Mouse (Mus musculus) left cerebral cortex, postnatal 10 days (tissue): ENCODE measurements around the gene Trp73. TPM values are rescaled to one million over a fixed set of nuclear protein-coding genes. Genes with fewer than 3 reads are reported as not detected.

Experiments
- DNase-seq, 2 experiments: peaks; one replicate each; pipeline ENCODE4 v3.0.0; 2021 to 2022; ENCODE audit warnings: low spot score in 2 of 2, mixed read lengths in 1 of 2; ENCODE audit errors: extremely low spot score in 1 of 2
- intact Hi-C: fragments of 180-260 bp; cut with DNase I; formaldehyde crosslinking; loops from one replicate; pipeline ENCODE4 v1.15.1; 2025
- total RNA-seq, 2 experiments: library from RNA; stranded (reverse); gene quantifications; 2 replicates each; pipeline ENCODE4 v1.2.3; 2021

The Trp73 gene
- total RNA-seq, 2 experiments from 2014 or later, result 1.0 to 1.6 TPM

DNA sequence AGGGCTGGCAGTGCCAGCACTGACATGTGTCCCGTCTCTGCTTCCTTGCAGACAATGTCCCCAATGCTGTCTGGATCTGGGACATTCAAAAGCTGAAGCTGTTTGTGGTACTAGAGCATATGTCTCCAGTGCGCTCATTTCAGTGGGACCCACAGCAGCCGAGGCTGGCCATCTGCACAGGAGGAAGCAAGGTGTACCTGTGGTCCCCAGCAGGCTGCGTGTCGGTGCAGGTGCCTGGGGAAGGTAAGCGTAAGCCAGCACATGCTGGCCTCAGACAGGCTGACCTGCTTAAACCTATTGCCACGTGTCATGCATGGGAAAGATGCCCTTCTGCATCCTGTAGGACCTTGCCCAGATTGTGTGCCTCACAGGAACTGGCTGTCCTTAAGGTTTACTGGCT is 16.0 kb upstream of the Trp73 start:
- intact Hi-C loops, result loop anchor here (5.0 kb wide), 1 partner anchor 89 kb away; no protein-coding TSS in a partner anchor
- peak in 1 of 2 experiments; percentile 20 for DNase-seq

DNA sequence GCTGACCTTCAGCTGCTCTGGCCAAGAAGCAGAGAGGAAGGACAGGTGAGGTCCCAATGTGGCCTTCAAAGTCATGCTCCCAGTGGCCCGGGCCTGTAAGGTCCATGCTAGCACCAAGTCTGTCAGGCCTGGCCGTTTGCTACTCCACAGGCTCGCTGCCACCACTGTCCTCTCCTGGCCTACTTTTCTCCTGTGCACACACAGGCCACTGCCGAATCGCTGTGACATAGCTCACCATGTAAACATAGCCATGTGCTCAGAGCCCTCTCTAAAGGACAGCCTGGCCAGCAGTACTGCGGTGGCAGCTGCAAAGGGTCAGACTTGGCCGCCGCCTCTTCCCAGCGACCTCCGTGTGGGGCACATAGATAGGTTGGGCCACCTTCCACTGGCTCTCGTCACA is 14.1 kb upstream of the Trp73 start:
- intact Hi-C loops, result no loop called here
- peak in 1 of 2 experiments; percentile 23 for DNase-seq

DNA sequence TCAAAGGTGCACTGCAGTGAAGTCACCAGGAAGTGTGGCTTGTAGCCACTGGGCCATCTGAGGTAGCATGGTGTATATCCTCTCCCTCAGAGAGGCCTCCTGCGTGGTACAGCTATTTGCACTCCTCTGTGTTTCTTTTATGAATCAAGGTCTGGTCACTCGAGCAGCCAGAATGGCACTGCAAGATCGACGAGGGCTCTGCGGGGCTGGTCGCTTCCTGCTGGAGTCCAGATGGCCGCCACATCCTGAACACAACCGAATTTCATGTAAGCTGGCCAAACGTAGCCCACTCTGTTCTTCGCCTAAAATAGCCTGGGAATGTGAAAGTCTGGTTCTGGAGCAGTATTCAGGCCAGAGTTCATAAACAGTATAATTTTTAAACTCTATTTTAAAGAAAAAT is 6.3 kb upstream of the Trp73 start:
- intact Hi-C loops, result no loop called here
- no peak for DNase-seq

DNA sequence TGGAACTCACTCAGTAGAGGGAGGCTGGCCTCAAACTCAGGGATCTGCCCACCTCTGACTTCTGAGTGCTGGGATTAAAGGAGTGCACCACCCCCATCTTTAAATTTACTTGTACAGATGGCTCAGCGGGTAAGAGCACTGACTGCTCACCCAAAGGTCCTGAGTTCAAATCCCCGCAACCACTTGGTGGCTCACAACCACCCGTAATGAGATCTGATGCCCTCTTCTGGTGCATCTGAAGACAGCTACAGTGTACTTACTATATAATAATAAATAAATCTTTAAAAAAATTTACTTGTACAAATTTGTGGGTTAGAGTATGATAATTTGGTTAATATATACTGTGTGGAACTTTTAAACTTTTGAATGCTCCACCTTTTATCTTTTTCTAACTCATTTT is 4.7 kb upstream of the Trp73 start:
- intact Hi-C loops, result loop anchor here (5.0 kb wide), 1 partner anchor 77 kb away; no protein-coding TSS in a partner anchor
- no peak for DNase-seq

DNA sequence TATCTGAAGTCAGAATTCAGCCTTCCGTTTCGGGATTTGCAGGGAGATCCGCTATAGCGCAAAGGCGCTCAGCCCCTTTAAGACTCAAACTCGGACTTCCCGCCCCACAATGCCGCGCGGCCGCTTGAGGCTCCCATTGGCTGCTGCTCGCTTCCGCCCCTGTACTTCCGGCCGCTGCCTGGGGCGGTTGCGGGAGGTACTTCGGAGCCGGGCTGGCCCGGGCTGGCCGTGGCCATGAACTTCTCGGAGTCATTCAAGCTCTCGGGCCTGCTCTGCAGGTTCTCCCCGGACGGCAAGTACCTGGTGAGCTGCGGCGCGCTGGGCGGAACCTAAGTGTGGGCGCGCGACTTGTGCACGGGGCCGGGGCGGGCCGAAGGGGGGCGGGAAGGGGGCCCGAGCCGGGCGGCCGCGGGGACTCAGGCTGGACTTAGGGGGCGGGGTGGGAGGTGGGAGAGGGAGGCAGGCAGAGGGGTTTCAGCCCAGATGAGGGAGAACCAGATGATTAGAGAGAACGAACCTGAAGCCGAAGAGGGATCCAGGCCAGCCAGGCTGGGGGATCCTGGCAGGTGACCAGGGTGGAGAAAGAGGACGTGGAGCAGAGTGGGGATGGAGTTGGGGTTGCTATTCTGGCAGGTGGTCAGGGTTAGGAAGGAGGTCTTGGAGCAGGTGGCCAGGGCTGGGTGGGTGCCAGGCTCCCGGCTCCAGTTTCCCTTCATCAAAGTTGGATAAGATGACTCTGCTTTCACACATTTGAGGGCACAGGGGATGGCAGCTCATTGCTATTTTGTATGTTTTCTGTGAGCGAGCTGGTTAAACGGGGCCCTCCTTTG is 2.4 kb upstream of the Trp73 start, which contains the start of gene Wrap73:
Gene Wrap73, plus strand, starts transcription at position 162 of the 830 bp plus-strand sequence.
- peak; percentile 79 to 94 for DNase-seq
- intact Hi-C loops, result loop anchor here (5.0 kb wide), 1 partner anchor 75 kb away; no protein-coding TSS in a partner anchor

DNA sequence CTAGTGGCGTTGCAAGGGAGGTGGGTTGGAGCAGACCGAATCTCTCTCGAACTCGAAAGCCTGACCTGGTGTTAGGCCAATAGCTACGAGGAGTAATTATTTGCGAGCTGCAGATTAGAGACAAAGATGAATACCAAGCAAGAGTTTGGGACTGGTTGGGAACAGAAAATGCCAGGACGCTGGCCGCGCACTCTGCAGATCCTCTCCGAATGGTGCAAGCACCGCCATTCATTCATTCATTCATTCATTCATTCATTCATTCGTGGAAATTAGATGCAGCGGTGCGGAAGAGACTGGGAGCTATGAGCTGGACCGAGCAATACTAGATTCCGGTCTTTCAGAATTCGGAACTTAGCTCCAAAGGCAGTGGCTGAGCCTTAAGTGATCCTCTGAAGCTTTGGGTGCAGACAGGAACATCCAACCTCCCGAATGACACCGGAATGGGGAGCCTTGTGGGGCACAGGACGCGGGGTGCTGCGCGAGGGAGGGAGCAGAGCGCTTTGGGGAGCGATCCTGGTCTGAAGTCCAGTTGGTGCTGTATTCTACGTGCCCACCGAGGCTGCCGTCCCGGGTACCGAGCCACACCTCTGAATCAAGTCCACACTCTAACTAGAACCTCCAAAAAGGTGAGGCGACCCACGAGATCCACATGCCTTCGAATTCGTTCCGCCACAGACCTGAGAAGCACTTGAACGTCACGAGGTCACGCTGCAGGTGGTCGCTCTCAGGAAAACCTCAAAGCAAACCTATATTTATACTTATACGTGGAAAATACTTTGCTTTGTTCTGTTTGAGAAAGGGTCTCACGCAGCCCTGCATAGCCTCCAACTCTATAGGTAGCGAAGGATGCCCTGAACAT is 1.2 kb upstream of the Trp73 start:
- DNase-seq, result no peak
- intact Hi-C loops, result loop anchor here (5.0 kb wide), 1 partner anchor 74 kb away; no protein-coding TSS in a partner anchor

DNA sequence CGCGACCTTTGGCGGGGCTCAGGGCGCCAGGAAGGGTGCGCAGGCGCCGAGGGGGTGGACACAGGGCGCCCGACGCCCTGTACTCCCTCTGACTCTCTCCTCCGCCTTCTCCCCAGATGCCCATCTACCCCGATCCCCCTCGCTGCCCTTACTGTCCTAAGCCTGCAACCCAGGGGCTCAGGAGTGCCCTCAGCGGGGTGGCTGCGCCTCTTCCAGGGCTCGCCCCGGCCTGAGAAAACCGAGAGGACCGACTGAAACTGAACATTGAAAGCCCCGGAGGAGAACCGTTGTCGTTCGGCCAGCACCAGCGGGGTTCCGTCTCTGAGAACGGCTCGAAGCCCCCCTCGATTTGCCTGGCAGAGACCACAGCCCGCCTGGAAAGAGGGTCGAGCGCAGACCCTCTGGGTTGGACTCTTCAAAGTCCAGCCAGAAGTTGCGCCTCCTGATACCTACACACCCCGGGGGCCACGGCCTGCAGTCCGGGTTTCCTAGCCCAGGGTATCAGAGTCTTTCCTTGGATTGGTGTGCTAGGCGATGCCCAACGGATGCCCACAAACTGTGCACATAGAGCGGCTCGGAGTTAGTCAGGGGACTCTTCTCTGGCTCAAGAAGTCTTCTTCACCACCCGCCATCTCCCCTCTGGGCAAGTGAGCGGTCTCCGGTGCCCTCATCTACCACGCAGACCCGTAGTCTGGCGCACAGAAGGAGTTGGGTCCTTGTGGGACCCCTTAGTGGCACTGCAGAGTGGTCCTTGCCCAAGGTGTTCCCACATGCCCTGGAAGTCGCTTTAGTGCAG is 403 bp upstream of the Trp73 start:
- DNase-seq, result no peak
- intact Hi-C loops, result loop anchor here (5.0 kb wide), 1 partner anchor 73 kb away; no protein-coding TSS in a partner anchor

DNA sequence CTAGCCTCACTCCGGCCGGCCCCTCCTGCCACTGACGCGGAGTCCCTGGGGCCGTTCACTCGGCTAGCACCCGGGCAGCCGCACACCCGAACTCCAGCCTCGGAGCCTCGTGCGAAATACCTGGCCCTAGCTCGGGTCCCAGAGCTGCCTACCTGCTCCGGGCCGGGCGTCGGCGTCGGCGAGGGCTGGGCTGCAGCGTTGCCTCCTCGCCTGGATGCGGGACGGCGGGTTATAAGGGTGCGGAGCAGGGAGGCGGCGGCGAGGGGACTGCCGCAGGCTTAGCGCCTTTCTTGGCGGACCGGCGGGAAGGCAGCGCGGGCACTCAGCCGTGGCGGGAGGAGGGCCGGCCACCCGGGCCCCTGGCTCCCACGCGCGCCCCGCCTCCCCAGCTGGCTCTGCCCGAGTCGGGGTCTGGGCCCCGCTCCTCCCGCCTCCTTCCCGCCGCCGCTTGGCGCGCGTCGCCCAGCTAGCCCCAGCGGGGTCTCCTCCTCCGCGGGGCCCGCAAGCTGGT is 282 bp downstream of the Trp73 start:
- intact Hi-C loops, result loop anchor here (5.0 kb wide), 1 partner anchor 72 kb away; no protein-coding TSS in a partner anchor

DNA sequence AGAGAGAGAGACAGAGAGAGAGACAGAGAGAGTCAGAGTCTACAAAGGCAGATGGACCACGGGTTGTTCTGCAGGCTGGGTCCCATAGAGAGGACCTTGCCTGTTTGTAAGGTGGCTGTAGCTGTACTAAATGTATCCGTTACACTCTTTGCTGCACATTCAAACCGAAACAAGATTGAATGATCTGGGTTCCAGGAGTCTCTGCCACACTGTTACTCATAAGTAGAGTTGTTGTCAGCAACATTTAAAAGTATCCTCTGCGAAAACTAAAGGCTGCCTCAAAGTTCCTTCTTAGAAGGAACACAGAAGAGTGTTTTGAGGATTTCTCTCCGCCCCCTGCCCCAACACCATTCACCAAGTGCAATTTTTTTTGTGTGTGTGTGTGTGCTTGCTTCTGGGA is 2.9 kb downstream of the Trp73 start:
- no peak for DNase-seq
- intact Hi-C loops, result no loop called here

More for the DNA sequence above, 282 bp downstream of the Trp73 start:
- DNase-seq, result no peak

DNA sequence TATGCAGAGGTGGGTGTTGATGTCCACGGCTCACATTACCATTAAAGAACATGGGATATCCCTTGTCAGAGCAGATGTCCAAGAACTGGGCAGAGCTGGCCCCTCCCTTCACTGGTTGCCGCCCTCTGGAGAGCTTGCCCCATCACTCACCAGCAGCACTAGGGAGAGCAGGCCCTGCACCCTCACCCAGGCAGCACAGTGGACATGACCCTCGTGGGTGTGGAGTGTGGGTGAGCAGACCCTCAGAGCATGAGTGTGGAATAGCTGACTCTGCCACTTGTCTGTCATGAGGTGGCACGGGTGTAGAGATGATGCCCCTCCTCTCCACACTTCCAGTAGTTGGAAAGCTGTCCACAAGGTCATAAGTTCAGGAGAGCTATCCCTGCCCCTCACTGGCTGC is 5.2 kb downstream of the Trp73 start:
- intact Hi-C loops, result no loop called here
- no peak for DNase-seq

DNA sequence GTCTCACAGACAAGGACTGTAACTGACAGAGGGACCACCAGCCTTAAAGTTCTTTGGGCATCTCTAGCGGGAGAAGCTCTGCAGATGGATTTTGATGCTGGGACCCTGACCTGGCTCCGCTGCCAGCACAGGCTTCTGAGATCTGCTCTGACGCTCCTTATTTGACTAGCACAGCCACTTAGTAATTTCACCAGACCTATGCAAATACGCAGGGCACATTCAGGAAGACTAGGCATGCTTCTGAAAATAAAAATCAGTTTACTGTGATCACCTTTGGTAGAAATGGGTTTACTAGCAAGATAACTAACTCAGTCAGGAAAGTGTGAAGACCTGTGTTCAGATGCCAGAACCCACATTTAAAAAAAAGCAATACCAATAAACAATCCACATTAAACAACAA is 8.1 kb downstream of the Trp73 start:
- intact Hi-C loops, result no loop called here

DNA sequence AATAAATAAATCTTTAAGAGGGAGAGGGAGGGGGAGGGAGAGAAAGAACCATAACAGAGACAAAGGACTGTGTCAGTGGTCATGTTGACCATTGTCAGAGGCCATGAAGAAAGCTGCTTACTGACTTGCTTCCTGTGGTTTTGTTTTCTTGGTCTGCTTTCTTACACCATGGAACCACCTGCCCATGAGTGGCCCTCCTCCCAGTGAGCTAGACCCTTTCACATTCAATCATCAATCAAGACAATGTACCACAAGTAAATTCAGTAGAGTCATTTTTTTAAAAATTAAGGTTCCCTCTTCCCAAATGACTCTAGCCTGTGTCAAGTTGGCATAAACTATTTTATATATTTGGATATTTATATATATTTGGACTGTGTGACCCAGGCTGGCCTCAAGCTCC is 10.1 kb downstream of the Trp73 start:
- intact Hi-C loops, result no loop called here
- DNase-seq, result no peak

More for the DNA sequence above, 8.1 kb downstream of the Trp73 start:
- no peak for DNase-seq

DNA sequence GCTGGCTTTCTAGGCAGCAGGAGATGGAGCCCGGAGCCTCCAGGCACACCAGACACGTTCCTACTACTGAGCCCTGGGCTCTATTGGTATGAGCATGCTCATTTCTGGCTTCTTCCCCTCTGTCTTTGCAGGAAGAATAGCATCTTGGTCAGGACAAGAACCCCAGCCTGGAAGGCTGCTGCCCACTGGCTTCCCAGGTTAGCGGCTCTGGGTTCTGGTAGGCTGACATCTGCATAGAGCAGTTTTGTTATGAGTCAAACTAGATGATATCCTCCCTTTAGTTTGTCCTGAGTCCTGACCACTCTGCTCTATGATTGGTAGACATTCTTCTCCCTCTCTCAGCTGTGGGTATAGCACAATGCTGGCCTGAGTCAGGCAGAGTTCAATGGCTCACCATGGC is 12.7 kb downstream of the Trp73 start:
- intact Hi-C loops, result no loop called here

DNA sequence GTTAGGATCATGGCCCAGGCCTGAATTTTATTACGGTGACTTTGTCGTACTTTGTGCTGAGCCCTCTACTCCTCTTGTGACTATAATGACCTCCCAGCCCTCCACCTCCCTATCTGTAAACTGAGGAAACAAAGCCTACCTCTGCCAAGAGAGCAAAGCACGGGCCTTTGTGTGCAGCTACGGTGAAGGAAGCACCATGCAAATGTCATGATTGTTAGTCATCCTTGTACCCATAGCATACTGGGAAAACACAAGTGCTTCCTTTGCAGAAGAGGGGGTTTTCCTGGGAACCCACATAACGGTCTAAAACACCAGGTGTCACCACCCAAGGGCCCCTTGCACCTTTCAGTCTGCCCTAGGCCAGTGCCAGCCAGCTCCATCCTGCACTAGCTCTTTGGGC is 14.8 kb downstream of the Trp73 start:
- DNase-seq, result no peak
- intact Hi-C loops, result no loop called here

More for the DNA sequence above, 12.7 kb downstream of the Trp73 start:
- DNase-seq, result no peak

DNA sequence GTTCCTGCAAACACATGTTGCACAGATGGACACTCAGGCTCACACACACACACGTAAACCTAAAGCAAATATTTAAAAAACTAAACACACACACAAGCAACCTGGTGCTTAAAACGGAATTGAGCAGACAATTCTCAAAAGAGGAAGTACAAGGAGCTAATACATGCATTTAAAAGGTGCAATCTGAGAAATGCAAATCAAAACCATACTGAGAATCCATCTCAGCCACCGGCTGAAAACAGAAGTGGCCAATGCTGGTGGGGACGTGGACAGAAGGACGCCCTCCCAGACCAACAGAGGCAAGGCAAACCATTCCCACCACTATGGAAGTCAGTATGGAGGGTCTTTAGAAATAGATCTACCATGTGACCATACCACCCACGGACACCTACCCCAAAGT is 16.5 kb downstream of the Trp73 start:
- intact Hi-C loops, result no loop called here
- DNase-seq, result no peak

DNA sequence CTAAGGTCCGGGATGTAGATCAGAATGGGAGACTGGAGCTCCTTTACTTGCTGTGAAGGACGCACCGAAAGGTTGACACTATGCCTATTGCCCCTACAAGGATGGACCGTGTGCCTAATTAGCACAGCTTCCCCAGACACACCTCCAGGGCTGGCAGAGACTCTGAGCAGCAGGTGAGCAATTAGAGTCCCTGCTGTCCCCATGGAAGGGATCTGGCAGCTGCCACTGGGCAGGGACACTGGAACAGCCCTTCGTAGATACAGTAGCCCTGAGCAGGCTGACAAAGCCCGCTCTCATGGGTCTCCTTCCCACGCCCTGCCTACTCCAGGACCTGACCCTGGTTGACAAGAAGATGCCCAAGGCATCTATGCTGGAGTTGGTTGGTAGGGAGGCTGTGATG is 17.6 kb downstream of the Trp73 start:
- DNase-seq, result no peak
- intact Hi-C loops, result no loop called here

DNA sequence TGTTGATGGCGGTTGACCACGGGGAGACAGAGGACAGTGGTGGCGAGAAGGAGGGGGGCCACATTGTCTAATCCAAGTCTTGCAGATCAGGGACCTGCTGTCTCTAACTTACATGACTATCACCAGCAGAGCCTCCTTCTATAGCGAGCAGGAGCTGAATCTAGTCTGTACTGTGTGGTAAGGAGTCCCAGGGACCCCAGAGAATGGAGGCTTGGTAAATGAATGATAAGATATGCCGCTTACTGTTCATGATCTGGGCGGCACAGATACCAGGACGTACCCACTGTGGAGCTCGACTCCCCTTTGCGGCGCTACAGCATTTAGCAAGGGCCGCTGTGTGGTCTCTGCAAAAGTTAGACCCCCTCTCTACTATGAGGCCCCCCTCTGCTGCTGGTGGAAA is 18.2 kb downstream of the Trp73 start:
- DNase-seq, result no peak
- intact Hi-C loops, result no loop called here

DNA sequence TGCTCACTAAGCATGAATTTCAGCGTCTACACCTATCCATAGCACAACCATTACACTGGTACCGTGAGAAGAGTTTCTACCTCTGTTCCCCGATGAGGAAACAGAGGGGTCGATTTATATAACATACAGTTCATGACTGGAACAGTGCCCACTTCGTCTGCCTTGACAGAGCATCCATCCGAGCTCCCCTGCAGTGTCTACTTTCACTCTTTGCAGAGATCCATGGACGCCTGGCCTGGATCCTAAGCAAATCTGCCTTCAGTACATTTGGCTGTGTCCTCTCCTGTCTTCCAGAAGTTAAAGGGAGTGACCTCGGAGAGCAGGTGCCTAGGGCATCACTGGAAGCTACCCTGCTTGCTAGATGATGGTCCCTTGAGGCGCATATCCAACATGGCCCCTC is 20.8 kb downstream of the Trp73 start:
- intact Hi-C loops, result no loop called here
- no peak for DNase-seq

DNA sequence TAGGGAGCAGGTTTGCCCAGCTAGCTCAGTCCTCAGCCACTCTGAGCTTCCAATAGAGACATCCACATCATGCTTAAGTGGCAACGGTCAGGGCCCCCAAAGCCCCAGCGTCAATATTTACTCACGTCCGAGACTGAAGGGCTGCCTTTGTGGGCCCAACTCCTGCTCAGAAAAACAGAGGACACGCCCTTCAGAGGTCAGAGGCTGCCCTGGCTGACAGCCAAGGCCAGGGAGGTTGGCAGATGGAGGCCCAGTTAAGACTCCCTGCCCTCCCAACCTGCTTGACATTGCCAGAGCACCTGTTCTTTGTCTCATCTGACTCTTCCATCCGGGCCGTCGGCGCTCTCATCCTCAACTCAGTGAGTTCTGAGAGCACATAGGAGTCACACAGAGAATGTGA is 21.2 kb downstream of the Trp73 start:
- no peak for DNase-seq
- intact Hi-C loops, result no loop called here
